Mouse (Mus musculus) stomach, adult 2 months (tissue): ENCODE data around the gene Psg20. TPM values are rescaled to one million over a fixed set of nuclear protein-coding genes. Genes with fewer than 3 reads are reported as not detected.

ENCODE experiments used
- polyA plus RNA-seq: library from polyadenylated mRNA; depleted of rRNA; stranded (reverse); fragments of >200 nt; gene quantifications from 2 replicates; pipeline ENCODE4 v1.2.3, GENCODE M21; 2012; rRNA removed

Gene Psg20
- polyA plus RNA-seq = not detected in 2 replicates

GRCm38 (mm10) chr7:18686085-18686484 lies at the start of gene Psg20:
TSS of gene Psg20 (minus strand) at chr7:18686185.

GRCm38 (mm10) chr7:18717790-18718189 lies 31.8 kb upstream of the Psg20 start, which contains the start of gene Psg22:
TSS of gene Psg22 (plus strand) at chr7:18718090.

GRCm38 (mm10) chr7:18656625-18657024 lies 29.4 kb downstream of the Psg20 start, which contains the start of gene Psg21:
TSS of gene Psg21 (minus strand) at chr7:18656725.

Other genes with a start within 250 kb of the Psg20 start
- gene Psg26, start 202.0 kb downstream of the Psg20 start, polyA plus RNA-seq = not detected in 2 replicates
- not detected in 2 replicates for gene Psg25, start 153.9 kb downstream of the Psg20 start, polyA plus RNA-seq
- not detected in 2 replicates for gene Psg27, start 118.9 kb downstream of the Psg20 start, polyA plus RNA-seq
- gene Psg23, start 69.7 kb downstream of the Psg20 start, polyA plus RNA-seq = not detected in 2 replicates
- not detected in 2 replicates for gene Psg21, start 29.5 kb downstream of the Psg20 start, polyA plus RNA-seq
- gene Psg22, start 31.9 kb upstream of the Psg20 start, polyA plus RNA-seq = 0.03 TPM in 1 of 2 replicates, not detected in the other
- not detected in 2 replicates for gene Psg19, start 112.3 kb upstream of the Psg20 start, polyA plus RNA-seq
- 0.10 TPM in 1 of 2 replicates, not detected in the other for gene Psg17, start 135.4 kb upstream of the Psg20 start, polyA plus RNA-seq
- 2.3 and 2.9 TPM in 2 replicates for gene Mill2, start 153.8 kb upstream of the Psg20 start, polyA plus RNA-seq
- gene Pglyrp1, start 185.1 kb upstream of the Psg20 start, polyA plus RNA-seq = 181 and 289 TPM in 2 replicates
- gene Ccdc61, start 224.2 kb upstream of the Psg20 start, polyA plus RNA-seq = 14.5 and 18.4 TPM in 2 replicates
- 0.28 and 0.38 TPM in 2 replicates for gene Nova2, start 239.7 kb upstream of the Psg20 start, polyA plus RNA-seq